Comparison of ENCODE assay signal across 8 mouse cellular contexts in the genomic region with DNA sequence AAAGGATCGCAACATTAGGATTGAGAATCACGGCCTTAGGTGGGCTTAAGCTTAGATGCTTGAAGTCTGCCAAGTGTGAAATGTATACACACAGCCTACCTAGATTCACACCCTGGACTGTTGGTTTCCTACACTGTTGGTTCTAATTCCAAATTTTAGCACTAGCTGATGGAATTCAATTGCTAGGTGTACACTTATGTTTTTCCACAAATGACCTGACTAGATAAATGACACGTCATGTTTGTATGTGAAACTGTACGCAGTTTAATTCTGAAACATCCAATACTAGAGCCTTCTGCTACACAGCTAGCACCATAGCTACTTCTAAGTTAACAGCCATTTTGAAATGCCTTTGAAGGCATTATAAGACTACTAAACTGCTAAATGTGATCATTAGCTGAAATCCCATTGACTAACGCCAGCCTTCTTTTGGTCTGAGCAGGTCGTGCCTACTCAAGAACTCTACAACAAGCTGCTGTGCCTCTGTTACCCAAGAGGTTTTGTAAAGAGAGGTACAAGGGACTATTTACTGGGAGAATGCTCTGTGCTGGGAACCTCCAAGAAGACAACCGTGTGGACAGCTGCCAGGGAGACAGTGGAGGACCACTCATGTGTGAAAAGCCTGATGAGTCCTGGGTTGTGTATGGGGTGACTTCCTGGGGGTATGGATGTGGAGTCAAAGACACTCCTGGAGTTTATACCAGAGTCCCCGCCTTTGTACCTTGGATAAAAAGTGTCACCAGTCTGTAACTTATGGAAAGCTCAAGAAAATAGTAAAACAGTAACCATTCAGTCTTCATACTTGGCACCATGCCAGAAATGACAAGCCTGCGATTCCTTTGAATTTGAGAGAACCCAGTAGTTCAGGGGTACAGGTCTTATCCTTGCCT. TPM values are rescaled to one million over a fixed set of nuclear protein-coding genes. Genes with fewer than 3 reads are reported as not detected.
DNase-seq lines count a peak whose midpoint lies in the region; ATAC-seq lines count a peak whose summit lies in the region.

No protein-coding gene starts in this region.

- WGBS in embryonic facial prominence, embryonic 11.5 days: 55% methylated on average over 9 of the region's 9 CpGs

- H3K27me3 ChIP-seq in embryonic facial prominence, embryonic 11.5 days (ENCODE audit: control insufficient read depth, insufficient read depth, low read length): no peaks in the 10 kb centered on the region

- H3K9me3 ChIP-seq in embryonic facial prominence, embryonic 11.5 days (replicated peaks; ENCODE audit: control insufficient read depth, low read length): no peaks in the 10 kb centered on the region

- 0 out of 2 replicates have a peak overlapping the region, but pooled peaks have one; percentile 0 for H3K4me2 ChIP-seq in embryonic facial prominence, embryonic 11.5 days (ENCODE audit: low read depth, low read length)

- intact Hi-C loops in gastrocnemius, postnatal 14 days (cut with DNase I; ENCODE audit: low total_unique reads): no loop called here

- H3K27ac ChIP-seq in embryonic facial prominence, embryonic 11.5 days (replicated peaks; ENCODE audit: low read depth, low read length): no peak overlapping the region

- no peak for ATAC-seq in embryonic facial prominence, embryonic 11.5 days (replicated peaks; ENCODE audit: insufficient number of reproducible peaks, low FRiP score, low TSS enrichment, low read depth)
- no peak for ATAC-seq in frontal cortex, adult (ENCODE audit: low TSS enrichment)

- no peak overlapping the region for H3K4me3 ChIP-seq in embryonic facial prominence, embryonic 11.5 days (ENCODE audit: low read depth, low read length)

- H3K36me3 ChIP-seq in embryonic facial prominence, embryonic 11.5 days (replicated peaks; ENCODE audit: control insufficient read depth, insufficient read depth, low read depth, low read length): no peaks in the 10 kb centered on the region

- no peaks in the 10 kb centered on the region for H3K4me1 ChIP-seq in embryonic facial prominence, embryonic 11.5 days (ENCODE audit: control insufficient read depth, insufficient read depth, low read length)

- no peak overlapping the region for H3K9ac ChIP-seq in embryonic facial prominence, embryonic 11.5 days (replicated peaks; ENCODE audit: low read length)

- DNase-seq in gastrocnemius, postnatal 14 days: peak; percentile 11
- DNase-seq in gastrocnemius, postnatal 4 days (ENCODE audit: low spot score in 2 of 2): no peak
- DNase-seq in CD8-positive naive resting alpha-beta T cell, adult 2 months (ENCODE audit: low read depth in 2 of 2, low spot score in 2 of 2): peak; percentile 21 to 24
- DNase-seq in embryonic facial prominence, embryonic 11.5 days (ENCODE audit: low spot score): no peak
- peak; percentile 39 for DNase-seq in kidney, adult 11 months
- peak; percentile 6 for DNase-seq in lung, postnatal 36 days
- no peak for DNase-seq in left cerebral cortex, adult 18-20 months (ENCODE audit: low spot score in 2 of 2)

RNA-seq across cellular contexts. Expression of gene Prss12, which starts 59.3 kb away (rescaled TPM):
- total RNA-seq in gastrocnemius, postnatal 14 days (2021): 1 to 10 TPM; 1.3 to 3.1 TPM
- total RNA-seq in gastrocnemius, postnatal 4 days (2021): 1 to 10 TPM; 5.8 to 6.5 TPM
- 8.3 and 9.6 TPM in 2 replicates for polyA plus RNA-seq in embryonic facial prominence, embryonic 11.5 days (2014; fragmentation: Nextera tagmentation; extraction: Ambion mirVana)
- total RNA-seq in left cerebral cortex, adult 18-20 months (2021): 10 to 100 TPM; 15.6 to 22.2 TPM

Comparison
In these comparisons a context has a peak if more than half of its experiments do, and no peak if none do; other contexts are left out.
1. DNase-seq: peak in gastrocnemius, postnatal 14 days (single experiment), CD8-positive naive resting alpha-beta T cell, adult 2 months (2 of 2), kidney, adult 11 months (single experiment) and lung, postnatal 36 days (single experiment); none in gastrocnemius, postnatal 4 days (0 of 2), embryonic facial prominence, embryonic 11.5 days (single experiment) and left cerebral cortex, adult 18-20 months (0 of 2).